Mouse (Mus musculus) naive thymus-derived CD4-positive, alpha-beta T cell, adult 2 months (primary cell): ENCODE measurements around the gene Ppp3r1.

Source experiments
- DNase-seq: peaks from one replicate; pipeline ENCODE4 v3.0.0-alpha.2; 2011; ENCODE audit warnings: low read depth

Ppp3r1 gene

GRCm38 (mm10) chr11:17158858-17159737 lies at the start of gene Ppp3r1:
TSS of gene Ppp3r1 (plus strand) at chr11:17159263.
- peak; percentile 96 for DNase-seq

- DNase-seq: no peak
Observed at GRCm38 (mm10) chr11:17112419-17113090, 46.5 kb upstream of the Ppp3r1 start.

GRCm38 (mm10) chr11:17126418-17126817 lies 32.6 kb upstream of the Ppp3r1 start:
- DNase-seq: no peak

- no peak for DNase-seq
Observed at GRCm38 (mm10) chr11:17135638-17136037, 23.4 kb upstream of the Ppp3r1 start.

GRCm38 (mm10) chr11:17138306-17139033 lies 20.6 kb upstream of the Ppp3r1 start:
- no peak for DNase-seq

- DNase-seq: peak; percentile 68
Observed at GRCm38 (mm10) chr11:17159738-17160241, 727 bp downstream of the Ppp3r1 start.

- DNase-seq: peak; percentile 82
Observed at GRCm38 (mm10) chr11:17160242-17160641, 1.2 kb downstream of the Ppp3r1 start.

- DNase-seq: no peak
Observed at GRCm38 (mm10) chr11:17163956-17164355, 4.9 kb downstream of the Ppp3r1 start.

- DNase-seq: no peak
Observed at GRCm38 (mm10) chr11:17166627-17167026, 7.6 kb downstream of the Ppp3r1 start.

- DNase-seq: no peak
Observed at GRCm38 (mm10) chr11:17169262-17169661, 10.2 kb downstream of the Ppp3r1 start.

- no peak for DNase-seq
Observed at GRCm38 (mm10) chr11:17170938-17171729, 12.1 kb downstream of the Ppp3r1 start.

GRCm38 (mm10) chr11:17172300-17172699 lies 13.2 kb downstream of the Ppp3r1 start:
- DNase-seq: no peak

GRCm38 (mm10) chr11:17176638-17177037 lies 17.6 kb downstream of the Ppp3r1 start:
- no peak for DNase-seq

- DNase-seq: no peak
Observed at GRCm38 (mm10) chr11:17180753-17181152, 21.7 kb downstream of the Ppp3r1 start.

GRCm38 (mm10) chr11:17181807-17182206 lies 22.7 kb downstream of the Ppp3r1 start, which contains the start of gene Wdr92:
TSS of gene Wdr92 (plus strand) at chr11:17182107.
- DNase-seq: no peak

- DNase-seq: no peak
Observed at GRCm38 (mm10) chr11:17183165-17183564, 24.1 kb downstream of the Ppp3r1 start.

GRCm38 (mm10) chr11:17187649-17188048 lies 28.6 kb downstream of the Ppp3r1 start:
- DNase-seq: no peak

- no peak for DNase-seq
Observed at GRCm38 (mm10) chr11:17188786-17189185, 29.7 kb downstream of the Ppp3r1 start.

GRCm38 (mm10) chr11:17192151-17192844 lies 33.2 kb downstream of the Ppp3r1 start:
- peak; percentile 84 for DNase-seq

GRCm38 (mm10) chr11:17199170-17199569 lies 40.1 kb downstream of the Ppp3r1 start:
- no peak for DNase-seq
